Mouse (Mus musculus) neural tube, embryonic 11.5 days (tissue): ENCODE data around the gene 1190005I06Rik. TPM values are rescaled to one million over a fixed set of nuclear protein-coding genes. Genes with fewer than 3 reads are reported as not detected.

ENCODE experiments used
- ATAC-seq: fragments of 200-750 bp; cut with Nextera tagmentation; 2 replicates; pipeline ENCODE4 v1.8.0; 2017; ENCODE audit warnings: moderate number of reproducible peaks, mild to moderate bottlenecking, moderate TSS enrichment, moderate library complexity; ENCODE audit not compliant: insufficient read depth, low FRiP score, low TSS enrichment
- DNase-seq: peaks from one replicate; pipeline ENCODE4 v3.0.0-alpha.2; 2015; ENCODE audit warnings: low spot score
- H3K27ac ChIP-seq: fragments of 300-500 bp; sonication (generic); 2 replicates; pipeline ENCODE4 v1.5.1; 2014; ENCODE audit warnings: low read depth, mild to moderate bottlenecking, low read length
- H3K27me3 ChIP-seq: fragments of 300-500 bp; sonication (generic); 2 replicates; pipeline ENCODE4 v1.6.1; 2014; ENCODE audit warnings: mild to moderate bottlenecking, low read length, mixed read lengths; ENCODE audit not compliant: control insufficient read depth, insufficient read depth
- H3K36me3 ChIP-seq: fragments of 300-500 bp; sonication (generic); 2 replicates; pipeline ENCODE4 v1.6.1; 2014; ENCODE audit warnings: mild to moderate bottlenecking, low read length, moderate library complexity, mixed read lengths; ENCODE audit not compliant: control insufficient read depth, insufficient read depth
- H3K4me1 ChIP-seq: fragments of 300-500 bp; sonication (generic); 2 replicates; pipeline ENCODE4 v1.6.1; 2014; ENCODE audit warnings: low read length, mixed read lengths; ENCODE audit not compliant: control insufficient read depth, insufficient read depth
- H3K4me2 ChIP-seq: fragments of 300-500 bp; sonication (generic); 2 replicates; pipeline ENCODE4 v1.6.1; 2014; ENCODE audit warnings: low read depth, mild to moderate bottlenecking, moderate library complexity
- H3K4me3 ChIP-seq: fragments of 300-500 bp; sonication (generic); 2 replicates; pipeline ENCODE4 v1.5.1; 2014; ENCODE audit warnings: low read depth, low read length
- H3K9ac ChIP-seq: fragments of 300-500 bp; sonication (generic); 2 replicates; pipeline ENCODE4 v1.6.1; 2014; ENCODE audit warnings: mild to moderate bottlenecking, low read length
- H3K9me3 ChIP-seq: fragments of 300-500 bp; sonication (generic); 2 replicates; pipeline ENCODE4 v1.6.1; 2016; ENCODE audit warnings: low read length; ENCODE audit not compliant: control insufficient read depth
- WGBS: fragments of 180-500 bp; shearing (Covaris S2); extraction: QIAGEN DNeasy Blood & Tissue Kit; methylation state at CpG from one replicate; pipeline ENCODE4 v1.1.7; 2014; 5-methylcytosine and 5-hydroxymethylcytosine counted together
- polyA plus RNA-seq: library from polyadenylated mRNA; unstranded; fragments of >200 nt; fragmentation: Nextera tagmentation; extraction: Ambion mirVana; gene quantifications from 2 replicates; pipeline ENCODE4 v1.2.1, GENCODE M21; 2014

Gene 1190005I06Rik
- polyA plus RNA-seq, 1 experiment from 2014 or later = 2.5 TPM

- H3K4me1 ChIP-seq = 0 out of 2 replicates have a peak, but pooled peaks cover 2% of the 10 kb centered on the region
- H3K36me3 ChIP-seq = peaks cover 10% of the 10 kb centered on the region
- H3K4me3 ChIP-seq = no peak overlapping the region
- ATAC-seq (no peak), DNase-seq (no peak)
- H3K27ac ChIP-seq = no peak overlapping the region
- WGBS = 91% methylated on average over 16 of the region's 16 CpGs
- no peak overlapping the region for H3K9ac ChIP-seq
- no peaks in the 10 kb centered on the region for H3K9me3 ChIP-seq
- no peak overlapping the region for H3K4me2 ChIP-seq
- no peaks in the 10 kb centered on the region for H3K27me3 ChIP-seq
Observed at GRCm38 (mm10) chr8:120672626-120673229, 25.3 kb upstream of the 1190005I06Rik start.

GRCm38 (mm10) chr8:120671775-120672174, 24.3 kb upstream of the 1190005I06Rik start:
- H3K9me3 ChIP-seq = no peaks in the 10 kb centered on the region
- 70% methylated on average over 6 of the region's 6 CpGs for WGBS
- ATAC-seq (no peak), DNase-seq (no peak)
- H3K4me2 ChIP-seq = no peak overlapping the region
- H3K27ac ChIP-seq = no peak overlapping the region
- no peak overlapping the region for H3K4me3 ChIP-seq
- peaks cover 10% of the 10 kb centered on the region for H3K36me3 ChIP-seq
- no peak overlapping the region for H3K9ac ChIP-seq
- H3K27me3 ChIP-seq = no peaks in the 10 kb centered on the region
- peaks cover 6% of the 10 kb centered on the region for H3K4me1 ChIP-seq

GRCm38 (mm10) chr8:120668374-120668905, 21.0 kb upstream of the 1190005I06Rik start, which contains the start of gene Emc8:
TSS of gene Emc8 (minus strand) at chr8:120668573.
- ATAC-seq (no peak), DNase-seq (no peak)
- H3K4me2 ChIP-seq = peak within 1 kb of the TSS; percentile 74
- WGBS = 1% methylated on average over 41 of the region's 51 CpGs
- H3K4me1 ChIP-seq = peaks cover 13% of the 10 kb centered on the region
- peak within 1 kb of the TSS; percentile 93 for H3K9ac ChIP-seq
- H3K4me3 ChIP-seq = peak within 1 kb of the TSS; percentile 96
- peak within 1 kb of the TSS; percentile 77 for H3K27ac ChIP-seq
- H3K9me3 ChIP-seq = no peaks in the 10 kb centered on the region
- no peaks in the 10 kb centered on the region for H3K27me3 ChIP-seq
- peaks cover 8% of the 10 kb centered on the region for H3K36me3 ChIP-seq

GRCm38 (mm10) chr8:120667561-120668373, 20.3 kb upstream of the 1190005I06Rik start, which contains the start of the genes Gm27021 and Cox4i1:
TSS of gene Gm27021 (minus strand) at chr8:120668079.
TSS of gene Cox4i1 (plus strand) at chr8:120668222.
- H3K9ac ChIP-seq = peak within 1 kb of the TSS; percentile 93
- peak; percentile 91 for ATAC-seq
- peak within 1 kb of the TSS; percentile 74 for H3K4me2 ChIP-seq
- peaks cover 7% of the 10 kb centered on the region for H3K36me3 ChIP-seq
- peak within 1 kb of the TSS; percentile 96 for H3K4me3 ChIP-seq
- H3K27me3 ChIP-seq = no peaks in the 10 kb centered on the region
- peak within 1 kb of the TSS; percentile 77 for H3K27ac ChIP-seq
- DNase-seq = peak; percentile 95
- peaks cover 13% of the 10 kb centered on the region for H3K4me1 ChIP-seq
- H3K9me3 ChIP-seq = no peaks in the 10 kb centered on the region
- under 1% methylated on average over 92 of the region's 105 CpGs for WGBS

GRCm38 (mm10) chr8:120666807-120667470, 19.5 kb upstream of the 1190005I06Rik start:
- Histone ChIP-seq H3K36me3 (peaks cover 4% of the 10 kb centered on the region), H3K27ac (no peak overlapping the region), H3K9me3 (no peaks in the 10 kb centered on the region), H3K27me3 (no peaks in the 10 kb centered on the region), H3K4me1 (peaks cover 13% of the 10 kb centered on the region), H3K4me3 (peak overlapping the region; percentile 96), H3K9ac (peak overlapping the region; percentile 93), H3K4me2 (peak overlapping the region; percentile 74)
- 4% methylated on average over 17 of the region's 17 CpGs for whole genome bisulfite sequencing
- DNase-seq (peak; percentile 22), ATAC-seq (no peak)

- Histone ChIP-seq H3K4me2 (peak overlapping the region; percentile 74), H3K9me3 (no peaks in the 10 kb centered on the region), H3K36me3 (peaks cover 2% of the 10 kb centered on the region), H3K4me3 (no peak overlapping the region), H3K9ac (no peak overlapping the region), H3K27me3 (no peaks in the 10 kb centered on the region), H3K27ac (no peak overlapping the region), H3K4me1 (peaks cover 13% of the 10 kb centered on the region)
- 84% methylated on average over 3 of the region's 3 CpGs for WGBS
- no peak for DNase-seq
- no peak for ATAC-seq
Observed at GRCm38 (mm10) chr8:120665726-120666455, 18.5 kb upstream of the 1190005I06Rik start.

GRCm38 (mm10) chr8:120664566-120664965, 17.1 kb upstream of the 1190005I06Rik start:
- no peak overlapping the region for H3K4me3 ChIP-seq
- H3K27me3 ChIP-seq = no peaks in the 10 kb centered on the region
- H3K27ac ChIP-seq = no peak overlapping the region
- H3K9ac ChIP-seq = no peak overlapping the region
- peaks cover 13% of the 10 kb centered on the region for H3K4me1 ChIP-seq
- peaks cover 2% of the 10 kb centered on the region; the same call in 1 of the 2 replicates for H3K36me3 ChIP-seq
- DNase-seq (no peak), ATAC-seq (no peak)
- no peaks in the 10 kb centered on the region for H3K9me3 ChIP-seq
- H3K4me2 ChIP-seq = no peak overlapping the region
- 78% methylated on average over 6 of the region's 6 CpGs for WGBS

GRCm38 (mm10) chr8:120657415-120657814, 10.0 kb upstream of the 1190005I06Rik start:
- 91% methylated on average over 8 of the region's 8 CpGs for WGBS
- H3K36me3 ChIP-seq = peaks cover 16% of the 10 kb centered on the region
- no peak overlapping the region for H3K4me2 ChIP-seq

More at GRCm38 (mm10) chr8:120657415-120657814, 10.0 kb upstream of the 1190005I06Rik start:
- Histone ChIP-seq H3K9ac (no peak overlapping the region), H3K27me3 (no peaks in the 10 kb centered on the region), H3K4me1 (no peaks in the 10 kb centered on the region), H3K9me3 (no peaks in the 10 kb centered on the region), H3K4me3 (no peak overlapping the region), H3K27ac (no peak overlapping the region)
- DNase-seq = no peak
- no peak for ATAC-seq
